Mouse (Mus musculus): Measurements from ENCODE around the gene Ndc1. TPM values are rescaled to one million over a fixed set of nuclear protein-coding genes. Genes with fewer than 3 reads are reported as not detected.

Ndc1 gene
- polyA plus RNA-seq, 1 experiment from 2014 or later: 48.9 TPM

- peaks cover 4% of the 10 kb centered on the region; the same call in 1 of the 2 replicates for H3K9me3 ChIP-seq (ENCODE audit: control insufficient read depth, low read length)
- H3K4me3 ChIP-seq (ENCODE audit: low read length): no peak overlapping the region; the same call in 1 of the 2 replicates
- WGBS: 25% methylated on average over 16 of the region's 16 CpGs
- H3K9ac ChIP-seq (ENCODE audit: low read depth, low read length): no peak overlapping the region
- peaks cover 39% of the 10 kb centered on the region for H3K27me3 ChIP-seq (ENCODE audit: control insufficient read depth, insufficient read depth, low read length)
- peak overlapping the region; percentile 24; the same call in 1 of the 2 replicates for H3K4me2 ChIP-seq (replicated peaks; ENCODE audit: low read depth, low read length)
- peaks cover 17% of the 10 kb centered on the region; the same call in 1 of the 2 replicates for H3K4me1 ChIP-seq (ENCODE audit: control insufficient read depth, insufficient read depth, low read length)
- ATAC-seq (ENCODE audit: low FRiP score, low TSS enrichment): no peak
- H3K27ac ChIP-seq (ENCODE audit: low read depth, low read length): no peak overlapping the region
- no peaks in the 10 kb centered on the region for H3K36me3 ChIP-seq (ENCODE audit: control insufficient read depth, insufficient read depth, low read length)
Observed at GRCm38 (mm10) chr4:107442891-107443483, 75.4 kb downstream of the Ndc1 start.

GRCm38 (mm10) chr4:107443621-107444020 is 76.0 kb downstream of the Ndc1 start:
- Histone ChIP-seq H3K4me3 (ENCODE audit: low read length) (no peak overlapping the region), H3K27me3 (ENCODE audit: control insufficient read depth, insufficient read depth, low read length) (peaks cover 32% of the 10 kb centered on the region), H3K4me2 (replicated peaks; ENCODE audit: low read depth, low read length) (peak overlapping the region; percentile 24; the same call in 1 of the 2 replicates), H3K4me1 (ENCODE audit: control insufficient read depth, insufficient read depth, low read length) (peaks cover 17% of the 10 kb centered on the region; the same call in 1 of the 2 replicates), H3K9me3 (ENCODE audit: control insufficient read depth, low read length) (peaks cover 4% of the 10 kb centered on the region; the same call in 1 of the 2 replicates), H3K9ac (ENCODE audit: low read depth, low read length) (no peak overlapping the region), H3K27ac (ENCODE audit: low read depth, low read length) (no peak overlapping the region), H3K36me3 (ENCODE audit: control insufficient read depth, insufficient read depth, low read length) (no peaks in the 10 kb centered on the region)
- no peak for ATAC-seq (ENCODE audit: low FRiP score, low TSS enrichment)
- WGBS: 50% methylated on average over 11 of the region's 11 CpGs

DNA sequence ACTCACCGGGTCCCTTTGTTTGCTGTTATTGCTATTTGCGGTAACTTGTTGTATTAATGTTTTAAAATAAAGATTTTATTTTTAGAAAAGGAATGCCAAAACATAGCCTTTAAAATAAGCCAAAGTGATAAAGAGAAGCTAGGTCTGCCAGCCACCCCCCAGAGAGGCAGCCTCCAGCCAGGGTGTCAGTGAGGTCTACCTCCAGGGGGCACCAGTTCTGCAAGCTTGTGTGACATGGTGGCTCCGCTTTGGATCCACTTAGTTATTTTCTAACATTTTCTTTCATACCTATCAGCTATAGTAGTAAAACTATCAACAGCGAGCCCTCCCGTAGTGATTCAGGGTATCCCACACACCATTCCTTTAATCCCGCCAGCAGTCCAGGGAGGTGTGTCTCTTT is 80.9 kb downstream of the Ndc1 start:
- H3K4me3 ChIP-seq (ENCODE audit: low read length): no peak overlapping the region
- no peak overlapping the region for H3K27ac ChIP-seq (ENCODE audit: low read depth, low read length)
- no peaks in the 10 kb centered on the region for H3K36me3 ChIP-seq (ENCODE audit: control insufficient read depth, insufficient read depth, low read length)
- no peak overlapping the region for H3K4me2 ChIP-seq (replicated peaks; ENCODE audit: low read depth, low read length)
- WGBS: 71% methylated on average over 6 of the region's 6 CpGs
- no peak for ATAC-seq (ENCODE audit: low FRiP score, low TSS enrichment)
- H3K9ac ChIP-seq (ENCODE audit: low read depth, low read length): no peak overlapping the region
- peaks cover 20% of the 10 kb centered on the region for H3K27me3 ChIP-seq (ENCODE audit: control insufficient read depth, insufficient read depth, low read length)
- H3K9me3 ChIP-seq (ENCODE audit: control insufficient read depth, low read length): peaks cover 4% of the 10 kb centered on the region; the same call in 1 of the 2 replicates
- peaks cover 3% of the 10 kb centered on the region; the same call in 1 of the 2 replicates for H3K4me1 ChIP-seq (ENCODE audit: control insufficient read depth, insufficient read depth, low read length)

DNA sequence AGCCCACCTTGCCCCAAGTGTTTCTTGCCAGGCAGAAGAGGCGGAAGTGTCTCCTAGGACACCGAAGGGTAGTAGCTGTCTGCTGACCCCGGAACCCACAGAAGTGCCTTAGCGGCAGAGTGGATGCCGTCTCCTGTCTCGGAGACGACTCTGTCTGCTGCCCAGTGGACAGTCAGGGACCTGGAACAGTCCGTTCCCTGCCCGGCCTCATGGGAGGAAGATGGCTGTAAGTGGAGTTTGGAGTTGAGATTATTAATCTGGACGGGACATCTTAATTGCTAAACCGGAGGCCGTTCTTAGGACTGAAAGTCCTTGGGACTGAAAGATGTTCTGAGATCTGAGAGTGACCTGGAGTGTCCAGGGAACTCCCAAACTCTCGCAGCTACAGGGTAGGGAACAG is 81.9 kb downstream of the Ndc1 start:
- Histone ChIP-seq H3K27me3 (ENCODE audit: control insufficient read depth, insufficient read depth, low read length) (peaks cover 20% of the 10 kb centered on the region), H3K36me3 (ENCODE audit: control insufficient read depth, insufficient read depth, low read length) (no peaks in the 10 kb centered on the region), H3K9ac (ENCODE audit: low read depth, low read length) (no peak overlapping the region), H3K4me2 (replicated peaks; ENCODE audit: low read depth, low read length) (no peak overlapping the region), H3K4me1 (ENCODE audit: control insufficient read depth, insufficient read depth, low read length) (no peaks in the 10 kb centered on the region), H3K4me3 (ENCODE audit: low read length) (no peak overlapping the region), H3K27ac (ENCODE audit: low read depth, low read length) (no peak overlapping the region), H3K9me3 (ENCODE audit: control insufficient read depth, low read length) (peaks cover 4% of the 10 kb centered on the region; the same call in 1 of the 2 replicates)
- ATAC-seq (ENCODE audit: low FRiP score, low TSS enrichment): no peak
- 82% methylated on average over 13 of the region's 13 CpGs for WGBS

- no peak overlapping the region for H3K27ac ChIP-seq (ENCODE audit: low read depth, low read length)
- no peak overlapping the region for H3K9ac ChIP-seq (ENCODE audit: low read depth, low read length)
- H3K9me3 ChIP-seq (ENCODE audit: control insufficient read depth, low read length): no peaks in the 10 kb centered on the region
- WGBS: 62% methylated on average over 18 of the region's 18 CpGs
- H3K27me3 ChIP-seq (ENCODE audit: control insufficient read depth, insufficient read depth, low read length): 0 out of 2 replicates have a peak, but pooled peaks cover 3% of the 10 kb centered on the region
- H3K36me3 ChIP-seq (ENCODE audit: control insufficient read depth, insufficient read depth, low read length): no peaks in the 10 kb centered on the region
- no peak overlapping the region for H3K4me3 ChIP-seq (ENCODE audit: low read length)
- H3K4me2 ChIP-seq (replicated peaks; ENCODE audit: low read depth, low read length): no peak overlapping the region
- H3K4me1 ChIP-seq (ENCODE audit: control insufficient read depth, insufficient read depth, low read length): no peaks in the 10 kb centered on the region
- peak; percentile 17; the same call in 1 of the 2 replicates for ATAC-seq (ENCODE audit: low FRiP score, low TSS enrichment)
Observed at GRCm38 (mm10) chr4:107452266-107453015, 84.9 kb downstream of the Ndc1 start.

DNA sequence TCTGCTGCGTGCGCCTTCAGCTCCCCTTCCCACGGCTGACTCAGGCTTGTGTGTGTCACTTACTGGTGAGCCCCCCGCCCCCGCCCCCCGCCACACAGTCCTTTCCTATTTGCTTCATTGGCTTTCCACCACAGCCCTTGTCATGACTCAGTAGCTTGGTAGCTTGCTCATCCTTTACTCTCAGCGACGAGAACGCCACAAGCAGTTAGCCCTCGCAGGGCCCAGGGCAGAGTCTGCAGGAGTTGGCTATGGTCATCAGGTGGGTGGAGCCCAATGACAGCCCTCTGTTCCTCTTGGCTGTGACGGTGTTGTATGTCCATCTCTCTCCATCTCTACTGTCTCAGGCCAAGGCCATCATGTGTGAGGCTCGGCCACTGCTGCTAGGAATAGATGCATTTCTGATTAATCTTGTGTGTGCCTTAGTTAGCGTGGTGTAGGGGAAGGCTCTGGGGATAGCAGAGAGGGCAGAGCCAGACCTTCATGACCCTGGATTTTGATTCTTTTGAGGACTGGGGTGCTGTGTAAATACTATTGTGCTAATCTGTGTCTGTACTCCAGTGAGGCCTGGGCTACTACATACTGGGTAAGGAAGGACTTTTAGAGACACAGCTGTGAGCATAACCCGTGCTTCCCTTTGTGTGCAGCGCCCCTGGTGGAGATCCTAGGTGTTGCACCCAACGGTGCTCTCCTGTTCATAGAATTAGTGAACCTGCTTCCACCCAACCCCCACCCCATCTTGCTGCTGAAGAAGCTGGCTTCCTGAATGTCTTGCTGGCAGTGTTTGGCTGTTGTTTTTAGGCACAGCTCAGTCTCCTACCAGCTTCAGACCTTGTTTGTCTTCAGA is 85.8 kb downstream of the Ndc1 start:
- 59% methylated on average over 16 of the region's 16 CpGs for WGBS
- no peak overlapping the region for H3K4me3 ChIP-seq (ENCODE audit: low read length)
- H3K9ac ChIP-seq (ENCODE audit: low read depth, low read length): no peak overlapping the region
- H3K9me3 ChIP-seq (ENCODE audit: control insufficient read depth, low read length): no peaks in the 10 kb centered on the region
- H3K27me3 ChIP-seq (ENCODE audit: control insufficient read depth, insufficient read depth, low read length): 0 out of 2 replicates have a peak, but pooled peaks cover 5% of the 10 kb centered on the region
- H3K27ac ChIP-seq (ENCODE audit: low read depth, low read length): no peak overlapping the region
- ATAC-seq (ENCODE audit: low FRiP score, low TSS enrichment): peak; percentile 73
- 0 out of 2 replicates have a peak, but pooled peaks cover 3% of the 10 kb centered on the region for H3K4me1 ChIP-seq (ENCODE audit: control insufficient read depth, insufficient read depth, low read length)
- no peak overlapping the region for H3K4me2 ChIP-seq (replicated peaks; ENCODE audit: low read depth, low read length)
- no peaks in the 10 kb centered on the region for H3K36me3 ChIP-seq (ENCODE audit: control insufficient read depth, insufficient read depth, low read length)

DNA sequence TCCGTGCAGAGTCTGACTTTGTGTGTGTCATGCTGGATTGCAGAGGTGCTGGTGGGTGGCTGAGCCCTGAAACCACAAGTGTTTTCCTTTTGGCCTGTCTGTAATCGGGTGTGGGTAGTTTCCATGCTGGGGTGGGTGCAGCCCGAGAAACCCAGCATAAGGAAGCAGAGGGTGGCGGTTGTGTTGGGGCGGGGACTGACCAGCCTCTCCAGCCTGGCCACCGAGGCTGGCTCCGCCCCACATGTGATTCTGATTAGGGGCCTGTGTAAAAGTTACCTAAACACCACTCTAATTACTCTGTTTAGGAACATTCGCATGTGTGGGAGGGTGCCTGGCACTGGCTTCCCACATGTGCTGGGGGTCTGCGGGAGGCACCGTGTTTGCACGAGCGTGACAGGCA is 90.0 kb downstream of the Ndc1 start:
- no peaks in the 10 kb centered on the region for H3K9me3 ChIP-seq (ENCODE audit: control insufficient read depth, low read length)
- H3K4me1 ChIP-seq (ENCODE audit: control insufficient read depth, insufficient read depth, low read length): 0 out of 2 replicates have a peak, but pooled peaks cover 3% of the 10 kb centered on the region
- WGBS: 29% methylated on average over 12 of the region's 12 CpGs
- 0 out of 2 replicates have a peak, but pooled peaks cover 5% of the 10 kb centered on the region for H3K27me3 ChIP-seq (ENCODE audit: control insufficient read depth, insufficient read depth, low read length)
- H3K4me2 ChIP-seq (replicated peaks; ENCODE audit: low read depth, low read length): 0 out of 2 replicates have a peak overlapping the region, but pooled peaks have one; percentile 2
- no peak for ATAC-seq (ENCODE audit: low FRiP score, low TSS enrichment)
- H3K27ac ChIP-seq (ENCODE audit: low read depth, low read length): no peak overlapping the region
- no peaks in the 10 kb centered on the region for H3K36me3 ChIP-seq (ENCODE audit: control insufficient read depth, insufficient read depth, low read length)
- no peak overlapping the region for H3K9ac ChIP-seq (ENCODE audit: low read depth, low read length)
- H3K4me3 ChIP-seq (ENCODE audit: low read length): no peak overlapping the region

DNA sequence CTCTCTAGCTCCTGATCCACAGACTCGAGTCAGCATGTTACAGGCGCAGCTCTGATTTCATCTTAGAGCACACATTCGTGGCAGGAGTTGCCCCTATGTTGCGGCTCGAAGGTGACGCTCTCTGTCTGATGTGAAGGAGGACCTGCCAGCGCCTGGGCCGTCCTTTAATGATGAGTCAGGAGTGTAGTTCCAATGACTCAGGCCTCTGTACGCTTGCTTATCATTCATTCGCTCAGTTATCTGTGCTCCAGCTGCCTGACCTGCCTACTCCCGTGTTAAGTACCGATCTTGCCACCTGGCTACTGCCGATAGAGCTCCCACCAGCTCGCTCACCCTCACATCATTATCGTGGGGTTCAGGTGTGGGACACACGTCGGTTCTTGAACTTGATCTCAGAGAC is 91.3 kb downstream of the Ndc1 start:
- Histone ChIP-seq H3K27me3 (ENCODE audit: control insufficient read depth, insufficient read depth, low read length) (0 out of 2 replicates have a peak, but pooled peaks cover 3% of the 10 kb centered on the region), H3K4me2 (replicated peaks; ENCODE audit: low read depth, low read length) (no peak overlapping the region), H3K4me3 (ENCODE audit: low read length) (no peak overlapping the region), H3K9ac (ENCODE audit: low read depth, low read length) (no peak overlapping the region), H3K9me3 (ENCODE audit: control insufficient read depth, low read length) (no peaks in the 10 kb centered on the region), H3K4me1 (ENCODE audit: control insufficient read depth, insufficient read depth, low read length) (0 out of 2 replicates have a peak, but pooled peaks cover 3% of the 10 kb centered on the region), H3K36me3 (ENCODE audit: control insufficient read depth, insufficient read depth, low read length) (no peaks in the 10 kb centered on the region), H3K27ac (ENCODE audit: low read depth, low read length) (no peak overlapping the region)
- 77% methylated on average over 17 of the region's 17 CpGs for WGBS
- ATAC-seq (ENCODE audit: low FRiP score, low TSS enrichment): no peak

All from kidney, embryonic 14.5 days (tissue).